Mouse (Mus musculus) hematopoietic stem cell, adult 5-6 weeks (primary cell): Measurements from ENCODE around the gene Dusp7. TPM values are rescaled to one million over a fixed set of nuclear protein-coding genes. Genes with fewer than 3 reads are reported as not detected.

Experiments
- ATAC-seq, 2 experiments: fragments of 125-278 bp in 1 of 2; replicated peaks in 1 of 2; 2 replicates each; pipeline ENCODE4 v1.8.0; 2016 to 2017; ENCODE audit warnings: inconsistent platforms in 2 of 2, mild to moderate bottlenecking in 2 of 2, moderate number of reproducible peaks in 2 of 2, low read depth in 1 of 2, moderate TSS enrichment in 1 of 2; ENCODE audit not compliant: low FRiP score in 2 of 2, poor library complexity in 2 of 2, severe bottlenecking in 2 of 2, insufficient read depth in 1 of 2, low TSS enrichment in 1 of 2
- total RNA-seq: library from RNA; stranded (forward); fragments of 172-1452, 232-1000 nt; gene quantifications from 2 replicates; pipeline ENCODE4 v1.2.3, GENCODE M21; 2017

Dusp7 gene
- total RNA-seq, 1 experiment from 2014 or later, result 4.9 TPM

DNA sequence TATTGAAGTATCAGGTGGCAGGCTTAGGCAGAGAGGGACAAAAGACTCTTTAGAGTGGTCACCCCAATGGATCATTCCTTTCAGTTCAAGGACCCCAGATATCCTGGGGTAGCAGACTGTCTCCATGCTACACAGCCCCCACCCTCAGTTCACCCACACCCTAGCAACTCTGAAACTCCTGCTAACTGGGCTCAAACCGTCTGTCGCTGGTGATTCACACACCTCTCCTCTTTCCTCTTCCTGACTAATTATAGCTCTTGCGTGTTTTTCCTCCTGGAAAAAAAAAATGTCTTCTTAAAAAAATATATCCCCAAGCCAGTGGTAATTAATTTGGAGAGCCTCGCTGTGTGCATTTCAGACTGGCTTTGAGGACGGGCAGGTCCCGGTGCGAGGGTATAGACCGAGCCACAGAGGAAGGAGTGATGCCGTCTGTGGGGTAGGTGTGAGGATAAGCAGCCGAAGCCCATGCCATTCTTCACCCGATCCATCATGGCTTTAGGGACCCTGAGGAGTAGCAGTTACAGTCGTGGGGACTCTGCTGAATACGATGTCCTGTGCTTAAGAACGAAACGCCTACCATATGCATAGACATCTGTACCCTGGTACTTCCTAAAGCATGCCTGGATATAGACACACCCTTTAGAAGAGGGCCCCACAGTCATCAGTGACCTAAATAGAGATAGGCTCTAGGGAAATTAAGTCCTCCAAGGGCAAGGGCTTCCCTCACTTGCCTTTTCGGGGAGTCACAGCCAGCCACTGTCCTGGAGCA lies 34.4 kb downstream of the Dusp7 start:
- ATAC-seq, result no peak

DNA sequence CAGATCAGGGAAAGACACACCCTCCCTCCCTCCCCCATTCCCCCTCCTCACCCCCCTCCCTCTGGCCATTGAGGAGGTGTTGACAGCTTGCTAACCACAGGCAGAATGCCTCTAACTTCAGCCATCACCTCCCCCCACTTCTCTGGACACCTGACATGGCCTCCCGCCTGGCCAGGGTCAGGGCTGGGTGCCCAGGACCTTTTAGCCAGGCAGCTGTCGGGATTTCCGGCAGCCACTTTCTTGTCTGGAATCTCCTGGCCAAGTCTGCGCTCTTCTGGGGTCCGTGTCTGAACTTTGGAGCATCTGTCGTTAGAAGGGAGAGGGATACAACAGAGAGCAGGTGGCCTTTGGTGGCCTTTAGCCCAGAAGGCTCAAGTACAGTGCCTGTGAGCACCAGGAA lies 36.8 kb downstream of the Dusp7 start:
- ATAC-seq, result no peak; a peak in 1 of 4 replicates

DNA sequence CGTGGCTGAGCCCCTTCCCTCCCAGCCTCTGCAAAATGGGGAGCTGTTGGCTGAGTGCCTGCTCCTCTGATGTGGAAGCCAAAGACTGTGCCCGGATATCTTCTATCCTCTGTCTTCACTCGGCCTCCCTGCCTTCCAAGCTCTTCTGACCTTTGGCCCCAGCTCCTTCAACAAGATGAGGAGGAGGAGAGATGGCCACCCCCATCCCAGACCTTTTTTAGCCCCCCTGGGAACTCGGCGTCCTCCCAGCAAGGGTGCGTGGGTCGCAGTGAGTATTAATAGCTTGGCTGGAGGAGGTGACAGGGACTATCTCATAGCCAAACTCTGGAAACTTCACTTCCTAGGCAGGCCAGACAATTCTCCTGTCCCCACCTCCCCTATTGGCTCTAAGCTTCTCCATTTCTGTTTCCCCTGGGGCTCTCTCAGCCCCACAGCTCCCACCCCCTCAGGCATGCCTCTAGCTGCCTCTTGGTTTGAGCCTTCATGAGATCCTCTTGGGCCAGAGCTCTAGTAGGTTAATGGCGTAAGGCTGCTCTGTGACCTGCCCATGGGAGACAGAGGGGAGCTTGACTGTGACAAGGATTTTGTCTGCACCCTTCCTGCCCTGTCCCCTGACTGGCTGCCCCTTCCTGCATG lies 38.1 kb downstream of the Dusp7 start:
- ATAC-seq, result no peak

DNA sequence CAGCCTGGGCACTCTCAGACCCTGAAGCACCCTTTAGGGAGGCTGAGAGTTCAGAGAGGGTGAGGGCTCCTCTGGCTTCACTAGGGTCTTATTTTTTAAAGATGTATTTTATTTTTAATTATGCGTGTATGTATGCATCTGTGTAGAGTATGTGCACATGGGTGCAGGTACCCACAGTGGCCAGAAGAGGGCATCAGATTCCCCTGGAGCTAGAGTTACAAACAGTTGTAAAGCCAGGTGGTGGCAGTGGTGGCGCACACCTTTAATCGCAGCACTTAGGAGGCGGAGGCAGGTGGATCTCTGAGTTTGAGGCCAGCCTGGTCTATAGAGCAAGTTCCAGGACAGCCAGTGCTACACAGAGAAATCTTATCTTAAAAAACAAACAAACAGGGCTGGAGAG lies 40.7 kb downstream of the Dusp7 start:
- ATAC-seq, result no peak

DNA sequence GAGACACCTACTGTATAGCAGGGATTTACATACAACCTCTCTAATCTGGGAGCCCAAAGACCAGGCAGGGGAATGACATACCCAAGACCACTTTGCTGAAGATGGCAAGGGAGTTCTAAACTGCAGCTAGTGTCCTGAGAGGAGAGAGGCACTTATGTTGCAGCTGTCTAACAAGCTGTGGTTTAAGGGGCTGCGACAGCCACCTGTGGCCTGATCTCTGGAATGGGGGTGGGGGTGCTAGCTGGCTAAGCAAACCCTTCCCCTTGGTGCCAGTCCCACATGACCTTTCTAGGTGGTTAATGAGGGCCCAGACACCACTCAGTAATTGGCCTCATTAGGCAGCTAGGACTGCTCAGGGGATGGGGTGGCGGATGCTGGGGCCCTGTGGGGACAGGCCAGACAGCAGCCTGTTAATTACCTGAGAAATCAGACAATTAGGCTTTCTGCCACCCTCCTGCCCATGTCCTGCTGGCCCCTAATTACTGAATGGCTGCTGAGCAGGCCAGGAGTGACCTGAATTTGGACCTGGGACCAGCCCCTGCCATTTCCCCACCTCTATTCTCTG lies 41.7 kb downstream of the Dusp7 start:
- no peak for ATAC-seq

DNA sequence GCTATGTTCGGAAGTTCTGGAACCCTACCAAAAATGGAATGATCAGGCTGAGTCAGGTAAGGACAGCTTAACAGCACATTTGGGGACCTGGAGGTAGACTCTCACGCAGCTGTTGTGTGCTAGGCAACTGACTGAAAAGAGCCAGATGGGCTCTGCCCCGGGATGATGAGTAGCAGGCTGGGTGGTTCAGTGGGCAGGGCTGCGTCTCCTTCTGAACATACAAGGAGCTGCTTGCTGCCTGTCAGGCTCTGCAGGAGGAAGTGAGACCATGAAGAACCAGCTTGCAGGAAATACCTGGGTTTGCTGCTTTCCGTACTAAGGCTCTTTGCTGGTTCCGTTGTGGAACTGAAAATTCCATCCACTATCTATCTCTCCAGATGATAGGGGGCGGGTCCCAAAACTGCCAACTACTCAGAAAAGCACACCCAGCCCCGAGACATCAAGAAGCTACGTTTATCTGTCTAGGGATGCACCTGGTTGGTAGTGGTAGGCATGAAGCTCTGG lies 42.7 kb downstream of the Dusp7 start:
- peak; percentile 70 to 76 for ATAC-seq

DNA sequence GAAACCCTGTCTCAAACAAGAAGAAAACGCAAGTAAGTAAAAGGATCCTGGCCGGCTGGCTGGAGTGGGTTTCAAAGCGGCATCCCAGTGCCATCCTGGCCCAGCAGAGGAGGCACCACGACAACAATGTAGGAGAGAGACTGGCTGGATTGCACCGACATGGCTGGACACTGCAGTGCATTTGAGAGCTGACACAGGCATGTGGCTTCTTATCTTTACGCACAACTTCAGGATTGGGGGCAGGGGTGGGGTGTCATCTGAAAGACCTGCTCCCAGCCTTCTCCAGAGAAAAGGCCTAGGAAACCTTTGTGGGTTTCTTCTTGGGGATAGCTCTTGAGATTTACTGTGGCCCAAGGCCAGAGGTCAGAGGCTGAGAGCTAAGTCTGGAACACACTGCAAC lies 43.3 kb downstream of the Dusp7 start:
- 0 out of 4 replicates have a peak, but pooled peaks of 1 of the 2 experiments have one; percentile 2 for ATAC-seq

DNA sequence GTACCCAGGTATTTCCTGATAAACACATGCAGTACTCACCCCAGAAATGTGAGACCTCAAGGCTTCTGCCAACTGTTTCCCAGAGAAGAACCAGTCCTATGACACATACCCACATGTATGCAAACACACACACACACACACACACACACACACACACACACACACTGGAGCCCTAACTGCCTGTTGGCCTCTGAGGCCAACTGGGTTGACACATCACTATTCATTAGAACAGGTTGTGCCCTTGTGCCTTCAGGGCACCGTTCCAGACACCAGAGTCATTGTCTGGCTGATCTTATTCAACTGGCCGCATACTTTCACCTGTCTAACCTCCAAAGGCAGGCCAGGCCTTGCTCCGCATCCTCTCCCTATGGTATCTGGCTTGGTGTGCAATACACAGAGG lies 43.8 kb downstream of the Dusp7 start:
- no peak for ATAC-seq

DNA sequence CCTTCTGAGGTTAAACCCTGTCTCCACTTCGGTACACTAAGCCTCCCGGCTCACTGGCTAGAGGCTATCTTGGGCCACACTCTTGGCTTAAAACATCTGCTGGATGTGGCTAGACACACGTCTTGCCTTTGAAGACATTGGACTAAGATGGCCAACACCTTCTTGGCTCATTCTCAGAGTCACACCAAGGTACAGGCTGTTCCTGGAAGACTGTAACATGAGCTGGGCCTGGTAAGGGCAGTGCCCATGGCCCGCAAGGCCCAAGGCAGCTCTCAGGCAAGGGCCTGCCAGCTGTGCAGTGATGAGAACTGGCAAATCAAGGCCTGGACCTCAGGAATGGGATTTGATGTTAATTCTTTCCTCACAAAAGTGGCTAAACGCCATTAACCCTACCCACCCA lies 45.2 kb downstream of the Dusp7 start:
- ATAC-seq, result no peak

DNA sequence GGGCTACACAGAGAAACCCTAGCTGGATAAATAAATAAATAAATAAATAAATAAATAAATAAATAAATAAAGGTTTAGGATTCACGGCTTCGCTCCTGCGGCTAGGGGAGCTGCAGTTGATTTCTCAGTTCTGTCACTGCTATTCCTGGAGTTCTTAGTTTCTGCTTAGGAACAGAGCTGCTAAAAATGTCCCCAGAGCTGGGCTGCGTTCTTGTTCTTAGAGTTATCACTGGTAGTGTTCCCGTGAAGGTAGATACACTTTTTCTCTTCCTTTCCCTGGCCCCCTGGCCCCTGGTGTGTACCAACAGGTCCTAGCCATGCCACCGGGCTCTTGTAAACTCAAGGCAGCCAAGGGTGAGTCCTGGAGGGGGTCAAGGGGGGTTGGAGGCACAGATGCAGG lies 48.4 kb downstream of the Dusp7 start:
- ATAC-seq, result no peak

DNA sequence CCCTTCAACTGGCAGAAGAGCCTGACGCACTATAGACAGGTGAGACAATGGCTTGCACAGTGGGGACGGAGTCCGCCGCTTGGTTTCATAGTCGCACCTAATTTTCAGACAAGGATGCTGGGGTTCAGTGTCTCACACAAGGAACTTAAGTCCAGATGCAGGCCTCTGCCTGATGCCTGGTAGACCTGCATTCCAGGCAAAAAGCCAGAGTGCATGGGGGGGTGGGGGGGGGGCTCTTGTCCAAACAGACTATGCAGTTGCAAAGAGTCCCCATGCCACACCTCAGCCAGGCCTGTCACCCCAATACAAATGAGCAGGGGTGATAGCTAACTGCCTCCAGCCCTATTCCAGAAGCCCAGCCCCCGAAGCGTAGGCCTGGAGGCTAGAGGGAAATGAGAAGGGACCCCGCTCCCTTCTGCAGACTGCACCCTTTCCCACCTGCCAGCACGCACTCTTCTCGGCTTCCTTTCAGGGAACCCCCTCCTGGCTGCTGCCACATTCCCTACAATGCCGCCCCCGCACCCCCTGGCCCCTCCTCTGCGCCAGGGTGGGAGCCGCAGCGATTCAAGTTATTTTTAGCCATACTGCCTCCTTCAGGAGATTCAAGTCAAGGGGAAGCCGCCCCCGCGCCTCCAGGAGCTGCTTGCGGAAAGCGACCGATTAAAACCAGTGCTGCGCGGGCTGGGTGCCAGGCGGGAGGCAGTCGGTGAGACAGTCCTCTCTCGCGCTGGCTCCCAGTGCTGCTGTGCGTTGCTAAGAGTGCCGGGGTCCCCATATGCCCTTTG lies 49.6 kb downstream of the Dusp7 start:
- ATAC-seq, result peak; percentile 38 to 46

DNA sequence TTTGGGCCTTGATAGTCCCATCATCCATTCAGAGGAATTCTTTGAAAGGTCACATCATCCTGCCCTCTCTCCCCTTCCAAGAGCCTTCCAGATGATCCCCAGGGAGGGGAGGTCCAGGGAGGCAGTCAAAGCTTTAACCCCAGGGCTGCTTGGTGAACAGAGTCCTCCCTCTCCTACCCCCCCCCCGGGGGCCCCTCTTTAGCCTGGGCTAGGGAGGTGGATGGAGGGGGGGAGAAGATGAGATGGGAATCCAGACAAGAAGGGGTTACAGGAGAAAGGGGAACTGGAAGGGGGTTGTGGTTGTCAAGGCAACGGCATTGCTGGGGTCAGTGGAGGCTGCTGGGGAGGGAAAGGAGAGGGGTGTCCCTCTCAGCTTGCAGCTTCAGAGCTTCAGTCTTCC lies 52.2 kb downstream of the Dusp7 start:
- ATAC-seq, result peak; percentile 26 to 29; a peak in 1 of 4 replicates

DNA sequence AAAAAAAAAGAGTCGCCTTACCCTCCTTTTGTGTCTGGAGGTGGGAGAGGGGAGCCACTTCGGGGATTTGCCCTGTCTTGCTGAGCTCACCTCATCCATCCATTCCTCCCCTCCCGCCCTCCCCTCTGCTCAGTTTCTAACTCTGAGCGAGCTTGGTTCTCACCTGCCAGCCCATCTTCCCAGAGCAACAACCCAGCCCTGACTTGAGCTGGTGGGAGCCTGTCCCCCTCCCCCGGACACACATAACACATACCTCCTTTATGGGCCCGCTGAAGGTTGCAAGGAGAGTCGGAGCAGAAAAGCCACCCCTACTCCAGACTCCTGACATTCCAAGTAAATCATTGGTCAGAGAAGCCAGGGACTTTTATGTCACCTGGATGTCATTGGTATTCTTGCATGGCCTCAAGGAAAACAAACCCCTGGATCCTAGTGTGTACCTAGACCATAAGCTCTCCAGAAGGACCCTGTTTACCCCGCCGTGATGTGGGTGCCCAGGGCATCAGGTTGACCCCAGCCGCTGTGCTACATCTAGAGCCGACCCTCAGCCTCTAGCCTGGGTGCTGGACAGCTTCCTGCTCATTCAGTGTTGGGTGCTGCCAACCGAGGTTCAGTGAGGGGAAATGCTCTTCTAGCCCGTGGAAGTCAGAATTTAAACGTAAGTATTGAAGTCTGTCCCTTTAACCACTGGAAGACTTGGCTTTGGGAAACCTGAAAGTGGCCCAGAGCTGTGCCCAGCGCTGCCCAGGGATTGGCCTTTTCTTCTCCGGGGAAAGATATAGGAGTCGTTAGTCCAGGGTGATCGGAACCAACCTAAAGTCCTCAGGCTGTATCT lies 52.8 kb downstream of the Dusp7 start:
- 0 out of 4 replicates have a peak, but pooled peaks of 1 of the 2 experiments have one; percentile 16 for ATAC-seq

DNA sequence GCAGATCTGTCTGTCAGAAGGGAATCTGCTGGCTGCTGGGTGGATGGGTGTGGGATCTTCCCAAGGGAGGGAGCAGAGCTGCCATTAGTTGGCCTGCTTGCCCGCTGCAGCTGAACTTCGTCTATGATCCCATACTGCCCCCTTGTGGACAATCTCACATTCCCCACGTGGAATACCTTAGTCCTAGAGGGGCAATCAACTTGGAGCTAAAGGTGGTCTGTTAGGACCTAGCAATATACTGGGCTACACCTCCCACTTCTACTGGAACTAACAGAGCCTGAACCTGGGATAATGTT lies 53.4 kb downstream of the Dusp7 start:
- peak; percentile 58 to 83 for ATAC-seq
